Mouse (Mus musculus) embryo, embryonic 11 days (tissue): ENCODE measurements around the gene Ing4.

Source experiments
- DNase-seq: peaks from one replicate; pipeline ENCODE4 v3.0.0-alpha.2; 2015

Gene Ing4

DNA sequence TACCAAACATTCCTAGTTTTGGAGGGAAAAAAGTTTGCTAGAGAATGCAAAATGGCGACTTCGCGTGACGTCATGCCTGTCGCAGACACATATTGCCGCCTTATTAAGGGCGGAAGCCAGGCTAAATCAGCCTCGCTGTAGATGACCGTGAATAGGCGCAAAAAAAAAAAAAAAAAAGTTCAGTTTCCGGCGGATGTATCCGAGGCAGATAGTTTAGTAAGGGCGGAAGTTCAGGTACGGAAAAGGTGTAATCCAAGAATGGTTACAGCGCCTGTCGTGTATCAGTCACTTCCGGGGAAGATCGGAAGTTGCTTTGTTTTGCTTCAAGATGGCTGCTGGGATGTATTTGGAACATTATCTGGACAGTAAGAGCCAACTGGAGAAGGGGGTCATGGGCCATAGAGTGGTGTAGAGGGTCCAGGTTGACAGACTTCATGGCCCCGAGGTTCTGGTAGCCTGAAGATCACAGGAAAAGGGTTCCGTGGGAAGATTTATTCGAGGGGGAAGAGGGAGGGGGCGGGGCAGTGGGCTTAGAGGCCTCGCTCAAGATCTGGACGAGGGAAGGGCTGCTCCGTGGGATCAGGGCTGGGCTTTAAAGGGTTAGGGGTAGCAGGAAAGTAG is at the start of gene Ing4:
Gene Ing4 (plus strand): TSS at position 228 of the 621 bp plus-strand sequence.
- peak; percentile 98 for DNase-seq

DNA sequence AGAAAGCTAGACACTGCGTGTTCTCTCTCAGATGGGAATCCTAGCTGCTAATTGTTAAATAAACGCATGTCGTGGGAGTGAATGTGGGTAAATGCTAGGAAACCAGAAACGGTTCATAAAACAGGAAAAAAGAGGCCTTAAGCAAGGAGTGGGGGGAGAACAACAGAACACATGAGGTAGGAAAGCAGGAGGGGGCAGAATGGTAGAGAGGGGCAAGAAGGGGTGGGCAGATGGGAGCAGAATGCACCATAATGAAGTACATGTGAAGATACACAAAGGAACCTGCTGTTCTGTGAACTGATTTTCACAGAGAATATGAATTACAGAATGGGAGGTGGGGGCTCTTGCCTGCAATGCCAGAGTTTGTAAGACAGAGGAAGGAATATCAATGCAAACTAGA is 47.3 kb upstream of the Ing4 start:
- DNase-seq = no peak

DNA sequence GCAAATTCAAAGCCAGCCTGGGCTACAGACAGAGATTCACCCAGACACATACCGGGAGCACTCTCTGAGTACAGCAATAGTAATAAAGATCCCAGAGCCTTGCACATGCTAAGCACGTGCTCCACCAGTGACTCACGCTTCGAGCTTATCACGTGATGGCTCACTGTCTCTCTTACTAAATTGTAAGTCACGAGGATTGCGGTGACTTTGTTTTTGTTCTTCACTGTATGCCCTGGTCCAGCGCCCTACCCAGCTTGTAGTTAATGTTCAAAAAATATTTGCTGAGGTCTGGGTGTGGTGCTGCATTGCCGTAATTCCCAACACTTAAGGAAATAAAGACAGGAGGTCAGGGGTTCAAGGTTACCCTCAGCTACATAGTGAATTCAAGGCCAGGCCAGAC is 46.2 kb upstream of the Ing4 start:
- no peak for DNase-seq

DNA sequence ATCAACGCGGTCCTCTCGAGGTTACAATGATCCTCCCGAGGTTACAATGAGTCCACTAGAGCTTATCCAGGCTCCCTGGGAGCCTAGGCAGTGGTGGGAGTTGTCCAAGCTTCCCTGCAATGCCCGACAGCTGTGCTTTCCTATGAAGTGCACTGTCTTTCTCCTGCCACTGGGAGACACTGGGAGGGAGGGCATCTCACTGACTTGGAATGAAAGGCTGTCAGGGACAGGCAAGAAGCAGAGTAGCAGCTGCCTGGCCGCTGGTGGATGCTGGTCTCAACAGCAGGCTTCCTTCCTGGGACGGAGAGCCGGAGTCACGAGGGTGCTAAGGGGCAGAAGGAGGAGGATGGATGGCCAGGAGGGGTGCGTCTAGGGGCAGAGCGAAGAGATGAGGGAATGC is 45.7 kb upstream of the Ing4 start:
- DNase-seq = peak; percentile 55

DNA sequence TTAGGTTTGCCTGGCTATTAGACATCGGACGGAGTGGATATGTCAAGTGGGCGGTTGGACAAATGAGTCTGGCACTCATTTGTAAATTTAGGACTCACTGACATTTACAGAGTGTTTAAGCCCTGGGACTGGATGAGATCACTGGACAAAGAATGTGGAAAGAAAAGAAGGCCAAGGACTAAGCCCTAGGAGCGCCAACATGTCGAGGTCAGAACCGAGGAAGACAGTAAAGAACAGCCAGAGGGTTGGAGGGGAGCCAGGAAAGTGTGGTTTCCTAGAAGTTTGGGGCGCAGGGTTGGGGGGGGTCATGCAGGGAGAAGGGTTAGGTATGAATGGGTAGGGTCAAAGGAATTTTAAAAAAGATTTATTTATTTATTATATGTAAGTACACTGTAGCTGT is 44.3 kb upstream of the Ing4 start:
- no peak for DNase-seq

DNA sequence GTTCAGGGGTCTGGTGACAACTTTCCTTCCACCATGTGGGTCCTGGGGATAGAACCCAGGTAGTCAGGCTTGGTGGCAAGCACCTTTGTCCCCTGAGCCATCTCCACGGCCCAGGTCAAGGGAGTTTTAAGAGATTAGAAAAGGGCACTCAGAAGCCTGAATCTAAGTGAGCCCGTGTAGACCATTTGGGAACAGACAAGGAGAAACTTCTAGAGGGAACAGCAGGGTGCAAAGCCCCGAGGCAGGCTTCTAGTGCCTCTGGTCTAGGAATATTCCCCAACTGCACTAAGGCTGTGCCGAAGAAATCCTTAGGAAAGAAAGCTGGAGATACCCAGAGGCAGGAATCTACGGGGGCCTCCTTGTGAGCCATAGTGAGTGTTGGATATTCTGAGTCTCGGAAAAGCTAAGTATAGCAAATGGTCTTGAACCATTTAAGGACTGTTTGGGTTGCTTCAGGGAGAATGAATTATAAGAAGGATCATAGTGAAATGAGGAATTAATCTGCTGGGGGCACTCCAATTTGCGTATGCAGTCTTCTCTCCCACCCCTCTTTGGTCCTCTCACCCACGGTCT is 43.6 kb upstream of the Ing4 start:
- DNase-seq = no peak

DNA sequence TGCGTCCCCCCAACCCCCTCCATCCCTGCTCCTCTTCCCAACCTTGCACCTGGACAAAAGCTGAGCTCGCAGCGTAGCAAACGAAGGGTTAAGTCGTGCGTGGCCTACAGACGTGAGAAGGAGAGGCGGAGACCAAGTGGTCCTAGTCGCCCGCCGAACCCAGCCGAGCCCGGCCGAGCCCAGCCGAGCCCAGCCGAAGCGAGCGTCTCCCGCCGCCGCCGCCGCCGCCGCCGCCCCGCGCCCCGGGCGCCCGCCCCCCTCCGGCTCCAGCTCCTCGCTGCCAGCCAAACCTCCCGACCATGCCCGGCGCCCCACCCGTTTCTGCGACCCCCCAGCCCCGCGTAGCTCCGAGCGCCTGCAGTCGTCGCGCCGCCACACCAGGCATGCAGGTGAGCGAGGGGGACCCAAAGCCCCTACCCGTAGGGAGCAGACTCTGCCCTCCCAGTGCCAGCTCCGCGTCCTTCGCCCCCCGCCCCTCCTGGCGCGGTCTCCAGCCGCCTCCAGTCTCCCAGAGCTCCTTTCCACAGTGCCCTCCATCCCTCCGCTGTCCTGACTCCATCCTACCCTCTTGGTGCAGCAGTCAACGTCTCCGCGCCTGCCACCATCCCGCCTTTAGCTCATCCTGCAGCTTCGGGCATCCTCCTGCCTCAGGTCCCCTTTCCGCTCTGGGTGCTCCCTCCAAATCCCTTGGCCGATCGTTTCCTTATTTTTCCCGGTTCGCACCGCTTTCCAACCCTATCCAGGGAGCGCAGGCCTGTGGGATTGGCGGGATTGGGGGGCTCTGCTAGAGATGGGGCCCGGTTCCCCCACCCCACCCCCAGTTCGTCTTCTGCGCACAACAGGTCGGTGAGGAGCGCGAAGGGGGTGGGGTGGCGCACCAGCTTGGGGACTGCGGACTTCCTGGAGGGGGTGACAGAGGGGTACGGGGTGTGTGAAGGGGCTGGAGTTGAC is 42.7 kb upstream of the Ing4 start, which contains the start of gene Pianp:
Gene Pianp (plus strand): TSS at position 144 of the 951 bp plus-strand sequence.
- DNase-seq = peak; percentile 80

DNA sequence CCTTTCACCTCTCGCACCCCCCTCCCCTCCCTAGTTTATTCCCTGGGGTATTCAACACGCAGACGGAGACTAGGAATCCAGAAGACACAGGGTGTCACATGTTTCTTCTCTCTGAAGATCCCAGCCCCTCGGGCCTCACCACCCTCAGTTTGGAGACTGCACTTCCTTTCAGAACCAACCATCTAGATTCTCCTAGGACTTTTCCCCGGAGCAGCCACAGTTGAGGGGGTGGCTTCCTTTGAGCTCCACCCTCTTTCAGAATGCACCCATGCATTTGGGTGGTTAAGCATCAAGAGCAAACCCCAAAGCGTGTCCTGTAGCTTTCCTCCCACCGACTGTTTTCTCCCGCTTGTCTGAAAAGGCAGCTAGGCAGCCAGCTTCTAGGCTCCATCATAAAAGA is 41.5 kb upstream of the Ing4 start:
- DNase-seq = no peak

GRCm38 (mm10) chr6:124999091-124999490 is 40.5 kb upstream of the Ing4 start:
- no peak for DNase-seq

DNA sequence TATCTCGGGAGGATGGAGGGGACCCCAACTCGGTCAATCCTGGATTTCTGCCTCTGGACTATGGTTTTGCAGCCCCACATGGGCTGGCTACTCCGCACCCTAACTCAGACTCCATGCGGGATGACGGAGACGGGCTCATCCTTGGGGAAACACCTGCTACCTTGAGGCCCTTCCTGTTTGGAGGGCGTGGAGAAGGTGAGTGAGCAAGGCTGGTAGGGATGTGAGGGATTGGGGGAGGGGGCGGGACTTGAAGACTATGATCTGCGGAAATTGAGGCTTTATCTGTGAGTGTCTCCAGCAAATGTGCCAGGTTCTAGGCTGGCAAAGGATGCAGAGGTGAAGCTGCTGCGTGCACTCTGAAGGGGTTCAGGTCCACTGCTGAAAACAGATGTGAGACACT is 40.0 kb upstream of the Ing4 start:
- no peak for DNase-seq

GRCm38 (mm10) chr6:125003706-125004105 is 35.9 kb upstream of the Ing4 start:
- no peak for DNase-seq

GRCm38 (mm10) chr6:125005086-125005485 is 34.5 kb upstream of the Ing4 start:
- DNase-seq = no peak

DNA sequence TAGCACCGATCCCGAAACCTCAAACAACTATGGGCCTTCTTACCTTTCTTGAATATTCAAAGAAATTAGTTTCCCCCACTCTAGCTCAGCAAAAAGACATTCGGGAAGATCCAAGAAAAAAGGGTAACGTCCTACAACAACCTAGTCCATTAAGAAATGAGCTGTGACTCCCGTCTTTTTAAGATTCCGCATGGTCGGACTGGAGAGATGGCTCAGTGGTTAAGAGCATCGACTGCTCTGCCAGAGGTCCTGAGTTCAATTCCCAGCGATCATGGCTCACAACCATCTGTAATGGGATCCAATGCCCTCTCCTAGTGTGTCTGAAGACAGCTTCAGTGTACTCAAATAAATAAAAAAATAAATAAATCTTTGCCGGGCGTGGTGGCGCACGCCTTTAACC is 31.5 kb upstream of the Ing4 start:
- DNase-seq = no peak

DNA sequence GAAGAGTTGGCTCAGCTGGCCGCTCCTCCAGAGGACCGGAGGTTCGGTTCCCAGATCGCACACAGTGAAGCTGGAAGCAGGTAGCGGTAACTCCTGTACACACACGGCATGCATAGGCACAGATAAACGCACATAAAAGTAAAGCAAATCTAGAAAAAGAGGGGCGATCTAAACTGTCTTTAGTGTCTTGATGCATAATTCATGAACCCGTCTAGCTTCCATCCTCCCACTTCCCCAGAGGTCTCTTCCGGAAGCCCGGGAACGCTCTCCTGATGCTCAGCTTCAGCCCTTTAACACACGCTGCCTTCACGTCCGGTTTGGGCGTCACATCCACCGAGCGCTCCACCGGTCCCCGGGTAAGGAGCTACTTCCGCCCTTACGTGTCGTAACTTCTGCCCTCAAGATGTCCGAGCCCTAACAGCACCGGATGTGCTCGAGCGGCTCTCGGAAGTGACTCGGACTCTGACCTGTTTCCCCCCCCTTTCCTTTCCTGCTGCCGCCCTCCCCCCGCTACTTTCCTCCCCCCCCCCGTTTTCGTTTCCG is 30.9 kb upstream of the Ing4 start:
- DNase-seq = peak; percentile 99

DNA sequence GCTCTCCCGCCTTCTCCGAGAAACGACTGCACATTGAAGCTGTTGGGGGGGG is 30.6 kb upstream of the Ing4 start, which contains the start of gene Zfp384:
Gene Zfp384 (plus strand): TSS at position 17 of the 52 bp plus-strand sequence.
- DNase-seq = no peak

DNA sequence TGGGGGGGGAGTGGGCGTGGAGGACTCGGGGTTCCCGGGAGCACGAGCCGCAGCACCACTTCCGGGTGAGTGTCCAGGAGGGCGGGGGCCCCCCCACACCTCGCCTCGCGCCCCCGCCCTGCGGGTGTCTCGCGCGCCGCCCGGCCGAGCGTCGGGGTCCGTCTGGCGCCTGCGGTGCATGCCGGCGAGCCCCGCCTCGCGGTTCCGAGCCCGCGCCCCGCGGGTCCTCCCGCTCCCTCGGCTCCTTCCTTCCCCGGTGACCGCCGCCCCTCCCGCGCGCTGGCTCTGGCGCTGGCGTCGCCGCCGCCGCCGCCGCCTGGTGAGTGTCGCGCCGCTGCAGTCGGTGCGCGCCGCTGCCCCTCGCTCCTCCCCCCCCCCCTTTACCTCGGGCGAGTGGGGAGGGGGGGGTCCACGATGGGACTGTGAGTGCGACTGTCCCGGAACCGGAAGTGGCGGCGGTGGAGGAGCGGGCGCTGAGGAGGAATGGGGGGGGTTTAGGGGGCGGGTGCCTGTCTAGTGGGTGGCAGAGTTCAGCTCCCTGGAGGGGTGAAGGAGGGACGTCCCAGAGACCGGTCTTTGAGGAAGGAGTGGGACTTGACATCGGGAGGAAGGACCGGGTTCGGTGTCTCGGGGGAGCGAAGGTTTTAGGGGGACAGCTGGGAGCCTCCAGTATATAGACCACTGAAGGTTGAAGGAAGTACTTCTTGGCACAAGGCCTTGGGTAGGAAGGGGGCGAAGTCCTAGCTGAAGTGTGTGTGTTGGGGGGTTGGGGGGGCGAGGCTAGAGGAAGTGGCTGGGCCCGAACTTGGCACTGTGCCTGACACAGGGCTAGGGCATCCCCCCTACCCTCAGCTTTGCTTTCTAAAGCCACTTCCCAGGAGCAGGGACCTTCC is 30.1 kb upstream of the Ing4 start:
- DNase-seq = peak; percentile 93

- no peak for DNase-seq
Measured at GRCm38 (mm10) chr6:125017682-125018081, 21.9 kb upstream of the Ing4 start.

DNA sequence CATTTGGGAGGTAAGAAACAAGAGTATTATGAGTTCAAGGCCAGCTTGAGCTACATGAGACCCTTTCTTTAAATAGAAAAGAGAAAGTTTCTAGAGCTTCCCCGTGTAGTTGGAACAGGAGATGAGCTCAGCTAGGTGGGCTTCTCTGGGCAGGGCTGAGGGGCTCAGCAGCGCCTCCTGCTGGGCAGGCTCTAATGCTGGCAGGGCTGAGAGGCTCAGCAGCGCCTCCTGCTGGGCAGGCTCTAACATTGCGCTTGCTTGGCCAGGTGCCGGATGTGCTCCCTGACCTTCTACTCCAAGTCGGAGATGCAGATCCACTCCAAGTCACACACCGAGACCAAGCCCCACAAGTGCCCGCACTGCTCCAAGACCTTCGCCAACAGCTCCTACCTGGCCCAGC is 9.0 kb upstream of the Ing4 start:
- DNase-seq = peak; percentile 60

DNA sequence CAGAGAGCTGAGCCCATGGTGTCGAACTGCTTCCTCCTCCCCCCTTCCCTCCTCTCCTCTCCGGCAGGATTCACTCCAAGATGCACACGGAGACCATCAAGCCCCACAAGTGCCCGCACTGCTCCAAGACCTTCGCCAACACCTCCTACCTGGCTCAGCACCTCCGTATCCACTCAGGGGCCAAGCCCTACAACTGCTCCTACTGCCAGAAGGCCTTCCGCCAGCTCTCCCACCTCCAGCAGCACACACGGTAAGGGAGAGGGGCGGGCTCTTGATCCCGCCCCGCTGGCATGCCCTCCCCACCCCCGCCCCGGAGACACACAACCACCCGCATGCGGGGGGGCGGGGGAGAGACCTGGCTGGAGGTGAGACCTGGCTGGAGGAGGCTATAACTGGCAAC is 8.0 kb upstream of the Ing4 start:
- DNase-seq = no peak

GRCm38 (mm10) chr6:125038666-125039065 is 894 bp upstream of the Ing4 start:
- DNase-seq = no peak

DNA sequence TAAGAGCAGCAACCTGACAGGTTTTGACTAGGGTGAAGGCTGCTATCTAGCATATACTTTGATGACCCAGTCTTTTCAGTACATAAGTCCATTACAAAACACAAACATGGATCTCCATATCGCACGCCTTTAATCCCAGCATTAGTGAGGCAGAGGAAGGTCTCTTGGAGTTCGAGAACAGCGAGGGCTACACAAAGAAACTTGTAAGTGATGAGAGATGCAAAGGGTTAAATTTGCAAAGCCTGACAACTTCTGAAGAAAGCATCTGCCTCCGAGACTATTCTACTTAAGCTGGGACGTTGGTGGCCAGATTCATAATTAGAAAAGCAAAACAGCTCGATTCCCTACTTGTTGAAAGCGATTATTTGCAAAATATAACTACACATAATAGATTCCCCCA is 429 bp upstream of the Ing4 start:
- DNase-seq = no peak

DNA sequence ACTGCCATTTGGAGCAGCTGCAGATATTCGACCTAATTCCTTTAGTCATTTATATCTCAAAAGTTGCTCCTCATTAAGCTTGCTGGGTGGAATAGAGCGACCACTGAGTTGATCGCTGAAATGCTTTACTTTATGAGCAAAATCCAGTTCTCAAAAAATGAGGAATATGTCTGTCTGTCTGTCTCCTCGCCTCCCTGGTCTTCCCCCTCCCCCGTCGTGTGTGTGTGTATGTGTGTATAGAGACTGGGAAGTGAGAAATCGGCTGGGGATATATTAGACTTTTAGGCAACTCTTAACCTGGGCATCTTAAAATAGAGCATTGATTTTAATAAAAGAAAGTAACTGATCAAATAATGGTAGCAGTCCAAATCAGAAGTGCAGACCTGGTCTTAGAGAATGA is 661 bp downstream of the Ing4 start:
- no peak for DNase-seq

DNA sequence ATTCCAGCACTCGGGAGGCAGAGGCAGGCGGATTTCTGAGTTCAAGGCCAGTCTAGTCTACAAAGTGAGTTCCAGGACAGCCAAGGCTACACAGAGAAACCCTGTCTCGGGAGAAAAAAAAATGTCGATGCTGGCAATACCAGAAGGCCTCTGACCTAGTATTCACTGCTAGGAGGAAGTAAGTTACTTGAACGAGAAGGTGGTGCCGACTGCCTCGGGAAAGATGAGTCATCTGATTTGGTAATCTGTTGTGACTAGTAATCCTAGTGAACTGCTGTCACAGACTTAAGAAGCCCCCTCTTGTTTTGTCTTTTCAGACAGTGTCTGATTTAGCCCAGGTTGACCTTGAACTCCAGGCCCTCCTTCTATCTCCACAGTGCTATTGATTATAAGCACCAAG is 1.5 kb downstream of the Ing4 start:
- DNase-seq = no peak
